Mouse (Mus musculus) ovary, adult 18-20 months (tissue): ENCODE data around the gene Trub2.

Experiments
- DNase-seq: peaks from one replicate; pipeline ENCODE4 v3.0.0; 2022; ENCODE audit warnings: low spot score, mixed read lengths

Gene Trub2

DNA sequence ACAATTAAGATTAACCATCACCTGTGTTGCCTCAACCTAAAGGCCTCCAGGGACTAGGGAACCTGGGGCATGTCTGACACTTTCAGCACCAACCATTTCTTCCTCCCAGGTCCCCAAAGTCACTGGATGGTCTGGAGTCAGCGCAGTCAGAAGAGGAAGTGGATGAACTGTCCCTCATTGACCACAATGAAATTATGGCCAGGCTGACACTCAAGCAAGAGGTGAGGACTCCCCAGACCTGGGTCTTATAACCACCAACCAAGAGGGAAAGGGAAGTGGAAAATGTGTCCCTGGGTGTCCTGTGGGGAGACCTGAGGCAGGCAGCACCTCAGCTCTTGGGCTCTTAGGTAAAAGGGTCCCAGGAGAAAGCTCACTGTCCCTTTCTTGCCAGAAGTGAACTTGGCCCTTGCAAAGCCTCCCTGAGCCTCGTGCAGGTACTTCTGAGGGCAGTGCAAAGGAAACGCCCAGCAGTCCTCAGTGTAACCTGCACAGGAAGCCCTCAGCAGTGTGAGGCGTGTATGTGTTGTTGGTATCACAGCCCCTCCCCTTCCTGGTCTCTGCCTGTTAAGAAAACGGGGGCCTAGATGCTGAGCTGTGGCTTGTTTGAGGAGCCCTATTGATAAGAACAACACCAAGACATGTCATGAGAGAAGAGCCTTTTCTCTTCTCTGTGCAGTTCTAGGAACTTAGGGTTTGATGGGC is 63.5 kb downstream of the Trub2 start:
- DNase-seq = no peak

GRCm38 (mm10) chr2:29723132-29723531 is 65.2 kb downstream of the Trub2 start:
- no peak for DNase-seq

DNA sequence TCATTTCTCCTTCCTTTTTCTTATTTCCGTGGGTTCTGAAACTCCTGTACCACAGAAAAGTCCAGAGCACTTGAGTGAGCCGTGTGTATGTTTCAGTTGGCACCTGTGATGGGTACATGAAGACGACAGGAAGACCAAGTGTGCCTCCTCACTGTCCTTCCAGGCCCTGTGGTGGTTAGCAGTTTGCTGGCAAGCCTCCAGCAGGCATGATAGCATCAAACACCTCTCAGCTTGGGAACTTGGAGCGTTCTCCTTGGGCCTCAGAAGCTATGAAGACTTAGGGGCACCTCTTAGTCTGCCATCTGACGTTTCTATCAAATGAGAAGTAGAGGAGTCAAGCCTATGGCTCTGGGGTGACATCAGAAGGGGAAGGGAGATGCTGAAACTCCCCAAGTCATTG is 69.7 kb downstream of the Trub2 start:
- DNase-seq = no peak

DNA sequence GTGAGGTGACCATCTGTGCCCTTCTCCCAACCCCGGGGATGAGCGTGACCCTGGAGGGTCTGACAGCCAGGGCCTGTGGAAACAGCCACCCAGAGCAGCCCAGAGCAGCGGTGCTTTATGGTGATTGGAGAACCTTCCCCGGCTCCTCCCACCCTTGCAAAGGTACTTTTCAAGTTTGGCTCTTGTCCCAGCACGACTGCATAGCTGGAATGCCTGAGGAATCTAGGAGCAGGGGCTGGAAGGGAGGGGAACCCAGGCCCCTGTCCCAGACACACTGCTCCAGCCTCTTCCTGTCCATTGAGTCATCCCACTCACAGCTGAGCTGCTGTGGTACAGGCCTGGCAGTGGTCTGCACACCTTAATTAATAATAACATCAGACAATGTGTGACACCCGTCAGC is 71.6 kb downstream of the Trub2 start:
- peak; percentile 38 for DNase-seq

DNA sequence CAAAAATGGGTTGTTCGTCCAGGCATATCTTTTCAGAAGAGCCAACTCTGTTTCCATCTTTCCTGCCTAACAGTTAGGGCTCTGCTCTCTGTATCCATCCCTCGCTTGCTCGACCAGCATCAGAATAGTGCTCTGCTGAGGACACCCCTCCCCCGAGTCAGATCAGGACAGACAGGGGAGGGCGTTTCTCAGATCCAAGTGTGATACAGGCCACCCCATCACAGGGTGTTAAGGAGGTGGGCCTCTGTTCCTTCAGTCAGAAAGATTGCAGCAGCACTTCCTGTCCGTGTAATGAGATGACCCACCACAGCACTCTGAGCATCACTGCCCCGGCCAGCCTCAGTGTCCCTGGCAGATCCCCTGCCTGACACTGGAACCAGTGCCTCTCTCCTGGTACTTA is 72.2 kb downstream of the Trub2 start:
- no peak for DNase-seq

DNA sequence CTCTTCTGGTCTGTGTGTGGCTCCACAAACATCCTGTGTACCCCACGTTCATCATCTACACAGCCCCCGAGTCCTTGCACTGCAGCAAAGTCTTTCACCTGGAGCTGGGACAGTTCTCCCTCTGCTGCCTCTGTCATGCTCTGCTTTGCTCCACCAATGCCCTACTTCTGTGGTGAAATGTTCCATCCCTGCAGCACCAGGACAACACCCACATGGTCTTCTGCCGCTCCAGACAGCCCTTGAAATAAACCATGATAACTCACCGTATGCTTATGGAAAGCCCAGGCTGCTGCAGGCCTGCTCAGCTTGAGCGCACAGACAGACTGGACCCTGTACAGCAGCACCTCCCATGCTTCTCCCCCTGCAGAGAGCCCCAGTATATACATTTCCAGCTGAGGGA is 74.2 kb downstream of the Trub2 start:
- DNase-seq = no peak

DNA sequence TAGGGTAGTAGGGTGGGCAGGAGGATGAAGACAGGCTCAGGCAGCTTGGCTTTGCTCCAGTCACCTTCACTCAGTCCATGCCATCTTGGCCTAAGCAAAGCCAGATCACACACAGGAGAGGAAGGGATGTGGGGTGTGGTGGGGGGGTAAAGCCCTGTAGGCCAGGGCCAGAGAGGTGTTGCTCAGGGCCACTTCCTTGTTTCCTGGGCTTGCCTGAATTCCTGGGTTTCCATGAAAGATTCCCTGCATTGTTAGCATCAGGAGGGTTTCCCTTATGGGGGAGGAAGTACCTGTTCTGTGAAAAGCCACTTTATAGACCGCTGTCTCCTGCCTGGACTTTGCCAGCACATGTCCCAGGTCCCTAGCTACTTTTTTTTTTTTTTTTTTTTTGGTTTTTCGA is 74.8 kb downstream of the Trub2 start:
- DNase-seq = no peak

DNA sequence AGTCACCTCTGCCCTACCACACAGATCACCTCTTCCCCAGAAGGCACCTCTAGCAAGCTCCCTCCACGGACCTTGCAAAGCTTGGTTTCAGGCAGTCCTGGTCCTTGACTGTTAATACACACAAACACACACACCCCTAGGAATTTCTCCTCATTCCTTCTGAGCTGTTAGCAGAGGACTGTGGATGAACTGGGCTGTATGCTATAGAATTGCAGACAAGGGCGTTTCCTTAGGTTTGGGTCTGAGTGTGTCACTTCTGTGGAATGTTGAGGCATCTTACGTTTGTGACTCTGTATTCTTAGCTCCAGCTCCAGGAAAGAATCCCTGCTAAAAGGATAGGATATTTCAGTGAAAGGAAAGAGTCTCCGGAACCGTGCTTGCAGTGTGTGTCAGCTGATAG is 76.4 kb downstream of the Trub2 start:
- DNase-seq = no peak
